In genomic region chr1:66918136-66918535, GRCm38 (mm10) we compare ENCODE assay signal across 31 mouse cellular contexts. TPM values are rescaled to one million over a fixed set of nuclear protein-coding genes. Genes with fewer than 3 reads are reported as not detected.
"Had no signal": no experiment of that assay in that cellular context is flagged by ENCODE, and none has a peak within 500 bp of the region (broad histone marks: within the 10 kb centered on the region; RNA-seq: fewer than 3 reads in every experiment).

No protein-coding gene starts in this region.

- H3K27ac ChIP-seq: left cerebral cortex, adult 2 months; limb, embryonic 12.5 days; liver, embryonic 12.5 days; liver, embryonic 13.5 days; liver, embryonic 14.5 days; liver, embryonic 15.5 days; lung, embryonic 15.5 days; macrophage; midbrain, embryonic 10.5 days; midbrain, embryonic 12.5 days; midbrain, embryonic 13.5 days; midbrain, embryonic 15.5 days; neural tube, embryonic 12.5 days had no signal

- H3K9me3 ChIP-seq: limb, embryonic 12.5 days; liver, embryonic 12.5 days; liver, embryonic 13.5 days; liver, embryonic 15.5 days; lung, embryonic 15.5 days; megakaryocyte, embryonic 14.5 days; midbrain, embryonic 10.5 days; midbrain, embryonic 12.5 days; midbrain, embryonic 15.5 days; neural tube, embryonic 12.5 days had no signal

- H3K36me3 ChIP-seq: limb, embryonic 12.5 days; liver, embryonic 12.5 days; liver, embryonic 13.5 days; liver, embryonic 15.5 days; lung, embryonic 15.5 days; midbrain, embryonic 10.5 days; midbrain, embryonic 12.5 days; midbrain, embryonic 13.5 days; midbrain, embryonic 15.5 days; neural tube, embryonic 12.5 days had no signal

- H3K4me1 ChIP-seq: limb, embryonic 12.5 days; liver, embryonic 12.5 days; liver, embryonic 13.5 days; liver, embryonic 15.5 days; lung, embryonic 15.5 days; megakaryocyte, embryonic 14.5 days; midbrain, embryonic 10.5 days; midbrain, embryonic 12.5 days; midbrain, embryonic 13.5 days; midbrain, embryonic 15.5 days; neural tube, embryonic 12.5 days had no signal

- H3K27me3 ChIP-seq: limb, embryonic 12.5 days; liver, embryonic 12.5 days; liver, embryonic 13.5 days; liver, embryonic 15.5 days; lung, embryonic 15.5 days; megakaryocyte, embryonic 14.5 days; midbrain, embryonic 12.5 days; midbrain, embryonic 13.5 days; midbrain, embryonic 15.5 days; neural tube, embryonic 12.5 days had no signal

- H3K9ac ChIP-seq: limb, embryonic 12.5 days; liver, embryonic 12.5 days; liver, embryonic 13.5 days; liver, embryonic 14.5 days; liver, embryonic 15.5 days; liver, postnatal 0 days; lung, embryonic 14.5 days; lung, embryonic 15.5 days; midbrain, embryonic 12.5 days; midbrain, embryonic 13.5 days; midbrain, embryonic 15.5 days; neural tube, embryonic 12.5 days had no signal

- ATAC-seq: liver, embryonic 12.5 days; liver, postnatal 0 days; lung, postnatal 0 days; midbrain, embryonic 13.5 days; midbrain, embryonic 15.5 days; midbrain, embryonic 16.5 days had no signal

- DNase-seq: left cerebral cortex, postnatal 4 days; liver; liver, embryonic 13.5 days; liver, postnatal 0 days; lung, adult 18-20 months; lung, adult 2 months; lung, embryonic 14.5 days; lung, postnatal 10 days; lung, postnatal 14 days; lung, postnatal 36 days; lung, postnatal 4 days; midbrain, embryonic 14.5 days had no signal

- H3K4me2 ChIP-seq: limb, embryonic 12.5 days; liver, embryonic 11.5 days; liver, embryonic 12.5 days; liver, embryonic 13.5 days; liver, embryonic 15.5 days; lung, embryonic 14.5 days; lung, embryonic 15.5 days; midbrain, embryonic 11.5 days; midbrain, embryonic 12.5 days; midbrain, embryonic 13.5 days; midbrain, embryonic 15.5 days; neural tube, embryonic 12.5 days had no signal

- H3K4me3 ChIP-seq: left cerebral cortex, adult 2 months; limb, embryonic 12.5 days; liver, embryonic 12.5 days; liver, embryonic 13.5 days; liver, embryonic 15.5 days; lung, embryonic 15.5 days; megakaryocyte, embryonic 14.5 days; midbrain, embryonic 10.5 days; midbrain, embryonic 12.5 days; midbrain, embryonic 13.5 days; midbrain, embryonic 15.5 days; myocyte; neural tube, embryonic 12.5 days had no signal

RNA-seq across cellular contexts. Expression of gene Myl1, which starts 27.1 kb away (rescaled TPM):
- polyA plus RNA-seq: liver, adult 2 months; macrophage; midbrain, embryonic 13.5 days had no signal
